Mouse (Mus musculus) heart, postnatal 0 days (tissue): ENCODE results near the gene Pfkfb4. TPM values are rescaled to one million over a fixed set of nuclear protein-coding genes. Genes with fewer than 3 reads are reported as not detected.
A peak's percentile ranks its signal among the peaks of the same experiment; 100 is the strongest.

ENCODE experiments used
- ATAC-seq: fragments of 200-750 bp; cut with Nextera tagmentation; 2 replicates; pipeline ENCODE4 v1.8.0; 2017; ENCODE audit warnings: low read depth, moderate number of reproducible peaks, moderate library complexity; ENCODE audit not compliant: insufficient read depth
- DNase-seq: peaks from one replicate; pipeline ENCODE4 v3.0.0-alpha.2; 2016; ENCODE audit warnings: low spot score
- H3K27ac ChIP-seq: fragments of 300-500 bp; sonication (generic); 2 replicates; pipeline ENCODE4 v1.5.1; 2014; ENCODE audit warnings: low read depth, mild to moderate bottlenecking
- H3K27me3 ChIP-seq: fragments of 300-500 bp; sonication (generic); 2 replicates; pipeline ENCODE4 v1.6.1; 2014; ENCODE audit warnings: low read length, mixed read lengths; ENCODE audit not compliant: control insufficient read depth, insufficient read depth
- H3K36me3 ChIP-seq: fragments of 300-500 bp; sonication (generic); replicated peaks from 2 replicates; pipeline ENCODE4 v1.6.1; 2014; ENCODE audit warnings: low read length, mixed read lengths; ENCODE audit not compliant: control insufficient read depth, insufficient read depth
- H3K4me1 ChIP-seq: fragments of 300-500 bp; sonication (generic); 2 replicates; pipeline ENCODE4 v1.6.1; 2014; ENCODE audit warnings: antibody characterized with exemption; ENCODE audit not compliant: control insufficient read depth, insufficient read depth
- H3K4me2 ChIP-seq: fragments of 300-500 bp; sonication (generic); 2 replicates; pipeline ENCODE4 v1.6.1; 2014; ENCODE audit warnings: low read depth, mild to moderate bottlenecking, low read length, moderate library complexity
- H3K4me3 ChIP-seq: fragments of 300-500 bp; sonication (generic); 2 replicates; pipeline ENCODE4 v1.5.1; 2014; ENCODE audit warnings: low read depth, low read length
- H3K9ac ChIP-seq: fragments of 300-500 bp; sonication (generic); replicated peaks from 2 replicates; pipeline ENCODE4 v1.6.1; 2014; ENCODE audit warnings: low read depth, low read length, mixed read lengths
- H3K9me3 ChIP-seq: fragments of 300-500 bp; sonication (generic); replicated peaks from 2 replicates; pipeline ENCODE4 v1.6.1; 2016; ENCODE audit warnings: low read length; ENCODE audit not compliant: control insufficient read depth
- CTCF ChIP-seq: IDR thresholded peaks from 2 replicates; pipeline ENCODE4 v1.5.1; 2016; ENCODE audit warnings: antibody characterized with exemption, control low read depth, low read depth
- EP300 ChIP-seq: IDR thresholded peaks from 2 replicates; pipeline ENCODE4 v1.6.1; 2016; ENCODE audit warnings: antibody characterized with exemption, low read depth
- WGBS: fragments of 180-500 bp; shearing (Covaris S2); extraction: QIAGEN DNeasy Blood & Tissue Kit; methylation state at CpG from one replicate; pipeline ENCODE4 v1.1.7; 2014; 5-methylcytosine and 5-hydroxymethylcytosine counted together
- polyA plus RNA-seq: library from polyadenylated mRNA; unstranded; fragments of >200 nt; fragmentation: Nextera tagmentation; extraction: Ambion mirVana; gene quantifications from 2 replicates; pipeline ENCODE4 v1.2.1, GENCODE M21; 2015
- total RNA-seq: library from RNA; depleted of rRNA; stranded (reverse); fragments of >200 nt; gene quantifications from 2 replicates; pipeline ENCODE4 v1.2.3, GENCODE M21; 2014; ENCODE audit warnings: low replicate concordance

Pfkfb4 gene
- total and polyA plus RNA-seq, 2 experiments from 2014 or later = 3.1 to 4.0 TPM

GRCm38 (mm10) chr9:108953081-108953636 lies 38.4 kb upstream of the Pfkfb4 start, which contains the start of gene Col7a1:
Gene Col7a1, plus strand, starts transcription at chr9:108953586.
- TF ChIP-seq CTCF = no peak
- TF ChIP-seq EP300 = no peak
- no peak for ATAC-seq
- no peaks in the 10 kb centered on the region for H3K9me3 ChIP-seq
- no peak for DNase-seq
- peaks cover 22% of the 10 kb centered on the region for H3K36me3 ChIP-seq
- H3K9ac ChIP-seq = no peak within 1 kb of the TSS
- H3K4me2 ChIP-seq = peak within 1 kb of the TSS; percentile 47
- WGBS = 10% methylated on average over 15 of the region's 15 CpGs
- H3K4me3 ChIP-seq = peak within 1 kb of the TSS; percentile 15; the same call in 1 of the 2 replicates
- H3K27me3 ChIP-seq = peaks cover 20% of the 10 kb centered on the region
- H3K4me1 ChIP-seq = peaks cover 16% of the 10 kb centered on the region
- no peak within 1 kb of the TSS for H3K27ac ChIP-seq

- H3K27ac ChIP-seq = no peak overlapping the region
- H3K4me1 ChIP-seq = peaks cover 3% of the 10 kb centered on the region; the same call in 1 of the 2 replicates
- no peak overlapping the region for H3K9ac ChIP-seq
- 86% methylated on average over 11 of the region's 11 CpGs for WGBS
- no peak for TF ChIP-seq EP300
- TF ChIP-seq CTCF = no peak
- H3K4me3 ChIP-seq = no peak overlapping the region
- ATAC-seq (no peak), DNase-seq (no peak)
- peaks cover 25% of the 10 kb centered on the region for H3K27me3 ChIP-seq
- peaks cover 3% of the 10 kb centered on the region; the same call in 1 of the 2 replicates for H3K36me3 ChIP-seq
- no peaks in the 10 kb centered on the region for H3K9me3 ChIP-seq
- no peak overlapping the region for H3K4me2 ChIP-seq
Observed at GRCm38 (mm10) chr9:108955241-108955640, 36.3 kb upstream of the Pfkfb4 start.

- ATAC-seq = no peak
- no peak overlapping the region for H3K9ac ChIP-seq
- no peaks in the 10 kb centered on the region for H3K9me3 ChIP-seq
- H3K4me3 ChIP-seq = no peak overlapping the region
- no peak overlapping the region for H3K4me2 ChIP-seq
- no peak for TF ChIP-seq EP300
- TF ChIP-seq CTCF = no peak
- peaks cover 25% of the 10 kb centered on the region for H3K27me3 ChIP-seq
- no peaks in the 10 kb centered on the region; the same call in 1 of the 2 replicates for H3K36me3 ChIP-seq
- 90% methylated on average over 11 of the region's 11 CpGs for WGBS
- no peak for DNase-seq
- H3K27ac ChIP-seq = no peak overlapping the region
- H3K4me1 ChIP-seq = peaks cover 3% of the 10 kb centered on the region; the same call in 1 of the 2 replicates
Observed at GRCm38 (mm10) chr9:108955846-108956245, 35.7 kb upstream of the Pfkfb4 start.

GRCm38 (mm10) chr9:108963577-108963976 lies 28.0 kb upstream of the Pfkfb4 start:
- H3K9ac ChIP-seq = no peak overlapping the region
- no peaks in the 10 kb centered on the region for H3K9me3 ChIP-seq
- H3K27me3 ChIP-seq = 0 out of 2 replicates have a peak, but pooled peaks cover under 1% of the 10 kb centered on the region
- H3K4me1 ChIP-seq = no peaks in the 10 kb centered on the region
- H3K36me3 ChIP-seq = no peaks in the 10 kb centered on the region
- no peak for ATAC-seq
- no peak for TF ChIP-seq CTCF
- TF ChIP-seq EP300 = no peak
- no peak overlapping the region for H3K4me3 ChIP-seq
- no peak overlapping the region for H3K27ac ChIP-seq
- DNase-seq = no peak
- 59% methylated on average over 3 of the region's 3 CpGs for whole genome bisulfite sequencing
- no peak overlapping the region for H3K4me2 ChIP-seq

GRCm38 (mm10) chr9:108964338-108964737 lies 27.2 kb upstream of the Pfkfb4 start:
- no peak overlapping the region for H3K4me3 ChIP-seq
- no peak overlapping the region for H3K4me2 ChIP-seq
- no peaks in the 10 kb centered on the region for H3K4me1 ChIP-seq
- no peak for DNase-seq
- ATAC-seq = no peak
- H3K27me3 ChIP-seq = no peaks in the 10 kb centered on the region
- no peaks in the 10 kb centered on the region for H3K9me3 ChIP-seq
- H3K9ac ChIP-seq = no peak overlapping the region
- TF ChIP-seq CTCF (no peak), EP300 (no peak)
- 62% methylated on average over 6 of the region's 6 CpGs for WGBS
- no peaks in the 10 kb centered on the region for H3K36me3 ChIP-seq
- no peak overlapping the region for H3K27ac ChIP-seq

GRCm38 (mm10) chr9:108970623-108971022 lies 21.0 kb upstream of the Pfkfb4 start:
- peak; percentile 80 for ATAC-seq
- Histone ChIP-seq H3K9ac (no peak overlapping the region), H3K27me3 (no peaks in the 10 kb centered on the region), H3K4me1 (peaks cover 4% of the 10 kb centered on the region), H3K27ac (no peak overlapping the region), H3K36me3 (no peaks in the 10 kb centered on the region), H3K9me3 (no peaks in the 10 kb centered on the region), H3K4me2 (no peak overlapping the region), H3K4me3 (no peak overlapping the region)
- 36% methylated on average over 8 of the region's 8 CpGs for WGBS
- peak; percentile 55 for DNase-seq
- TF ChIP-seq EP300 (peak; percentile 45; the same call in 1 of the 2 replicates), CTCF (no peak)
